Mouse (Mus musculus) G1E (cell line): ENCODE measurements around the gene F2rl2. TPM values are rescaled to one million over a fixed set of nuclear protein-coding genes. Genes with fewer than 3 reads are reported as not detected.

ENCODE experiments used
- ATAC-seq: 2 replicates; pipeline ENCODE4 v1.8.0; 2016; ENCODE audit warnings: mild to moderate bottlenecking; ENCODE audit not compliant: insufficient number of reproducible peaks, poor library complexity, low FRiP score, severe bottlenecking; ENCODE audit errors: extremely low read depth
- DNase-seq: peaks from one replicate; pipeline ENCODE4 v3.0.0; 2012; ENCODE audit warnings: low spot score
- H3K27me3 ChIP-seq: 2 replicates; pipeline ENCODE4 v1.6.1; 2012; ENCODE audit warnings: mild to moderate bottlenecking, low read length, inconsistent platforms; ENCODE audit not compliant: insufficient read depth
- H3K36me3 ChIP-seq: replicated peaks from 2 replicates; pipeline ENCODE3; 2012; ENCODE audit warnings: mild to moderate bottlenecking, inconsistent platforms
- H3K4me1 ChIP-seq: 2 replicates; pipeline ENCODE4 v1.6.1; 2012; ENCODE audit warnings: low read depth, low read length, inconsistent platforms, mixed read lengths; ENCODE audit not compliant: insufficient read depth
- H3K4me3 ChIP-seq: 2 replicates; pipeline ENCODE4 v1.5.1; 2012; ENCODE audit warnings: low read depth, mild to moderate bottlenecking, inconsistent platforms, low read length, moderate library complexity, mixed read lengths
- H3K9me3 ChIP-seq: replicated peaks from 2 replicates; pipeline ENCODE4 v1.6.1; 2012; ENCODE audit warnings: inconsistent platforms
- CTCF ChIP-seq: IDR thresholded peaks from 2 replicates; pipeline ENCODE4 v1.5.1; 2012; ENCODE audit warnings: low read depth, low read length, inconsistent platforms, mixed read lengths
- GATA1 ChIP-seq: IDR thresholded peaks from 2 replicates; pipeline ENCODE4 v1.6.1; 2012; ENCODE audit warnings: borderline replicate concordance, low read length, inconsistent platforms, mixed read lengths
- GATA2 ChIP-seq: IDR thresholded peaks from 2 replicates; pipeline ENCODE4 v1.6.1; 2012; ENCODE audit warnings: low read depth, low read length, inconsistent platforms, borderline replicate concordance
- POLR2AphosphoS5 ChIP-seq: IDR thresholded peaks from 2 replicates; pipeline ENCODE4 v1.6.1; 2012; ENCODE audit warnings: low read depth, low read length, inconsistent platforms; ENCODE audit not compliant: insufficient replicate concordance
- TAL1 ChIP-seq: conservative IDR thresholded peaks from 2 replicates; pipeline ENCODE4 v1.6.1; 2012; ENCODE audit warnings: low read depth, low read length, inconsistent platforms, mixed read lengths
- polyA plus RNA-seq: library from polyadenylated mRNA; stranded (reverse); fragments of >175 nt; gene quantifications from 2 replicates; pipeline ENCODE4 v1.2.3, GENCODE M21; 2012
- total RNA-seq, 2 experiments: library from RNA; stranded (forward) in 1 of 2; stranded (reverse) in 1 of 2; fragments of 200-1000 nt in 1 of 2; fragments of >200 nt in 1 of 2; fragmentation: Nextera tagmentation in 1 of 2; gene quantifications; 2 replicates each; pipeline ENCODE4 v1.2.3; 2014 to 2017

The F2rl2 gene
- total and polyA plus RNA-seq, 3 experiments: 0.05 TPM; not detected in 2

DNA sequence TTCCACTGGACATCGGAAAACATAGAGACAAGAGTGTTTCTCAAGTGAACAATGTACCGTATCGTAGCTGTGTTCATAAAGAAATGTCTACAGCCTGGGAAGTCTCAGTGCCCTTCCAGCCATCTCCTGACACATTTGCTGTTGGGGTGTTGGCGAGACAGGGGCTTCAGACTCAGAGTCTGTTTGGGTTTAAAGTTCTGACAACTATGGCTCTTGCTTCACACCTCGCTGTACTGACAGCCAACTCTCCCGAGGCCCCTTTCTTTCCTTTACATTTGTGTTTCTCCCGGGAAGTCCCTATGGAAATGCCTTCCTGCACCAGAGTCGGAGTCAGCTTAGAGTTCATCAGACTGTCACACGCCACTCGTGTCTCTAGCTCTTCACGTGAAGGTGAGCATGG lies 50.9 kb downstream of the F2rl2 start:
- ATAC-seq: no peak
- no peak for DNase-seq
- no peak overlapping the region for H3K4me3 ChIP-seq

More for the DNA sequence above, 50.9 kb downstream of the F2rl2 start:
- Histone ChIP-seq H3K4me1 (0 out of 2 replicates have a peak, but pooled peaks cover 2% of the 10 kb centered on the region), H3K27me3 (peaks cover 4% of the 10 kb centered on the region; the same call in 1 of the 2 replicates), H3K36me3 (peaks cover 2% of the 10 kb centered on the region), H3K9me3 (no peaks in the 10 kb centered on the region)
- TF ChIP-seq CTCF (no peak), GATA1 (no peak), TAL1 (no peak), GATA2 (no peak), POLR2AphosphoS5 (no peak)

Other genes with a start within 250 kb of the F2rl2 start
- gene S100z, start 218.1 kb upstream of the F2rl2 start, total RNA-seq (2014; fragmentation: Nextera tagmentation): not detected in 2 replicates
- gene S100z, start 218.1 kb upstream of the F2rl2 start, total RNA-seq (2017): not detected in 2 replicates
- not detected in 2 replicates for gene S100z, start 218.1 kb upstream of the F2rl2 start, polyA plus RNA-seq
- not detected in 2 replicates for gene F2rl1, start 171.6 kb upstream of the F2rl2 start, total RNA-seq (2014; fragmentation: Nextera tagmentation)
- 0.05 and 0.06 TPM in 2 replicates for gene F2rl1, start 171.6 kb upstream of the F2rl2 start, total RNA-seq (2017)
- not detected in 2 replicates for gene F2rl1, start 171.6 kb upstream of the F2rl2 start, polyA plus RNA-seq
- gene F2r, start 78.4 kb upstream of the F2rl2 start, total RNA-seq (2014; fragmentation: Nextera tagmentation): not detected in 2 replicates
- not detected in 2 replicates for gene F2r, start 78.4 kb upstream of the F2rl2 start, total RNA-seq (2017)
- gene F2r, start 78.4 kb upstream of the F2rl2 start, polyA plus RNA-seq: 0.02 and 0.03 TPM in 2 replicates
- gene Iqgap2, start 195.1 kb downstream of the F2rl2 start, total RNA-seq (2014; fragmentation: Nextera tagmentation): 14.3 and 14.5 TPM in 2 replicates
- 5.8 and 6.6 TPM in 2 replicates for gene Iqgap2, start 195.1 kb downstream of the F2rl2 start, total RNA-seq (2017)
- gene Iqgap2, start 195.1 kb downstream of the F2rl2 start, polyA plus RNA-seq: 2.2 and 3.0 TPM in 2 replicates